Mouse (Mus musculus) c-Kit-positive CD71-positive TER-119-positive erythroid progenitor cells, embryonic 14.5 days (primary cell): ENCODE measurements around the gene Stard10.
A peak's percentile ranks its signal among the peaks of the same experiment; 100 is the strongest.

Experiments used
- DNase-seq: peaks from one replicate; pipeline ENCODE4 v3.0.0-alpha.2; 2013; ENCODE audit warnings: low spot score

Gene Stard10

GRCm38 (mm10) chr7:101317014-101317413, at the start of gene Stard10:
TSS of gene Stard10 (plus strand) at chr7:101317086.
- no peak for DNase-seq

- no peak for DNase-seq
Observed at GRCm38 (mm10) chr7:101267457-101268259, 49.2 kb upstream of the Stard10 start.

GRCm38 (mm10) chr7:101271602-101272001, 45.3 kb upstream of the Stard10 start:
- peak; percentile 20 for DNase-seq

GRCm38 (mm10) chr7:101272466-101273160, 44.3 kb upstream of the Stard10 start:
- DNase-seq = peak; percentile 53

- DNase-seq = no peak
Observed at GRCm38 (mm10) chr7:101282721-101283120, 34.2 kb upstream of the Stard10 start.

- DNase-seq = no peak
Observed at GRCm38 (mm10) chr7:101284504-101284903, 32.4 kb upstream of the Stard10 start.

- no peak for DNase-seq
Observed at GRCm38 (mm10) chr7:101286891-101287290, 30.0 kb upstream of the Stard10 start.

GRCm38 (mm10) chr7:101287820-101288219, 29.1 kb upstream of the Stard10 start:
- no peak for DNase-seq

- DNase-seq = peak; percentile 39
Observed at GRCm38 (mm10) chr7:101288436-101288835, 28.4 kb upstream of the Stard10 start.

- DNase-seq = no peak
Observed at GRCm38 (mm10) chr7:101290401-101290800, 26.5 kb upstream of the Stard10 start.

GRCm38 (mm10) chr7:101291211-101291610, 25.7 kb upstream of the Stard10 start:
- DNase-seq = no peak

GRCm38 (mm10) chr7:101291641-101292040, 25.2 kb upstream of the Stard10 start:
- no peak for DNase-seq

- no peak for DNase-seq
Observed at GRCm38 (mm10) chr7:101292086-101292485, 24.8 kb upstream of the Stard10 start.

GRCm38 (mm10) chr7:101292696-101293095, 24.2 kb upstream of the Stard10 start:
- no peak for DNase-seq

GRCm38 (mm10) chr7:101293138-101293537, 23.7 kb upstream of the Stard10 start:
- DNase-seq = no peak

- DNase-seq = no peak
Observed at GRCm38 (mm10) chr7:101293611-101294010, 23.3 kb upstream of the Stard10 start.

- no peak for DNase-seq
Observed at GRCm38 (mm10) chr7:101295438-101295837, 21.4 kb upstream of the Stard10 start.

- DNase-seq = no peak
Observed at GRCm38 (mm10) chr7:101296252-101297022, 20.4 kb upstream of the Stard10 start.

GRCm38 (mm10) chr7:101297023-101297405, 19.9 kb upstream of the Stard10 start:
- no peak for DNase-seq

- DNase-seq = no peak
Observed at GRCm38 (mm10) chr7:101298375-101298774, 18.5 kb upstream of the Stard10 start.

- DNase-seq = peak; percentile 37
Observed at GRCm38 (mm10) chr7:101301361-101301880, 15.5 kb upstream of the Stard10 start.

GRCm38 (mm10) chr7:101301881-101302456, 14.9 kb upstream of the Stard10 start, which contains the start of gene Atg16l2:
TSS of gene Atg16l2 (minus strand) at chr7:101302251.
- DNase-seq = peak; percentile 87
